Mouse (Mus musculus): ENCODE measurements at regions not wholly inside any gene's neighbourhood (a gene's known extent, or its start where the extent isn't known, plus 50 kb on each side); places are given as distances from the start of the nearest gene placed in this dataset.

GRCm38 (mm10) chr9:32824134-32824531, 188.1 kb downstream of the Ets1 start:
- TF ChIP-seq CTCF (conservative IDR thresholded peaks at IDR 0.05; ENCODE audit: insufficient read depth, insufficient read length, low read depth, low read length) (no peak), POLR2A (IDR thresholded peaks at IDR 0.05; ENCODE audit: low read depth, low read length) (no peak)
